Mouse (Mus musculus) cerebellum, postnatal 36 days (tissue): ENCODE data around the gene Ttc9b.
"Not testable (repeated sequence)": the region's sequence is repeated elsewhere in the genome, so short reads cannot be mapped to it uniquely, and the experiment has no call there.

Source experiments
- DNase-seq, 2 experiments: peaks; one replicate each; pipeline ENCODE4 v3.0.0; 2021 to 2022; ENCODE audit warnings: mixed read lengths in 2 of 2

Gene Ttc9b

GRCm38 (mm10) chr7:27653681-27654437 is at the start of gene Ttc9b:
Gene Ttc9b (plus strand): TSS chr7:27653915.
- DNase-seq, result peak; percentile 83 to 87

- DNase-seq, result peak; percentile 62 to 64
These were observed 48.9 kb upstream of the Ttc9b start for GRCm38 (mm10) chr7:27604661-27605348.

DNA sequence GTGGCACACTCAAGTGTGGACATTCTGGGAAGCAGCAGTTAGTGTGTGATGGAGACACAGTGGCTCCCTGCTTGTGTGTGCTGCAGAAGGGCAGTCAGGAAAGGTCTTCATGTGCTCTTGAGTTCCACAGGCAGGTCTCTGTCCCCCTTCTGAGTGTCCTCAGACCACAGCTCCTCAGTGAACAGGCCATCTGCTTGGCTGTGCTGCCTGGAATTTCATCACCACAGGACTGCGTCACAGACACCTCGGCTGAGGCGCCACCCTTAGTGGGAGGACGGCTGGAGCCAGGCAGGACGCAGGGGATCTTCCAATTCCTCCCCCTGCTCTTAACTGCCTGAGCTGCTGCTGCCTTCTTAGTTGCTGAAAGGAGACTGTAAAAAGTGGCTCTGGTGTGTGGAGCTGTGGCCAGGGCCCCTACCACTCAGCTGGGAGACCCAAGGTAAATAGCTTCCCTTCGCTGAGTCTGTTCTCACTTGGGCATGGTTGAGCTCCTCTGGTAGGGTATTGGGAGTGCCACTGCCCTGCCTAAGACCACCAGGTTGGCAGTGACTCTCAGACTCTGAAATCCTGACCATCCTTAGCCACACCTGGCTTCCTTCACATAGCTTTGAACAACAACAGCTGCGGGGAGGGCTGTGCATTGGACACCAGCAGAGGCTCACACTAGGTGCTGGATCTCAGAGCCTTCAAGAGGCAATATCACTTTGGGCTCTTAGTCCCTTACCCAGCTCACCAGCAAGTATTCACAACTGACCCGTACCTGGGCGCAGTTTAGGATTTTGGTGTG is 48.0 kb upstream of the Ttc9b start:
- DNase-seq, result peak; percentile 76 to 78

DNA sequence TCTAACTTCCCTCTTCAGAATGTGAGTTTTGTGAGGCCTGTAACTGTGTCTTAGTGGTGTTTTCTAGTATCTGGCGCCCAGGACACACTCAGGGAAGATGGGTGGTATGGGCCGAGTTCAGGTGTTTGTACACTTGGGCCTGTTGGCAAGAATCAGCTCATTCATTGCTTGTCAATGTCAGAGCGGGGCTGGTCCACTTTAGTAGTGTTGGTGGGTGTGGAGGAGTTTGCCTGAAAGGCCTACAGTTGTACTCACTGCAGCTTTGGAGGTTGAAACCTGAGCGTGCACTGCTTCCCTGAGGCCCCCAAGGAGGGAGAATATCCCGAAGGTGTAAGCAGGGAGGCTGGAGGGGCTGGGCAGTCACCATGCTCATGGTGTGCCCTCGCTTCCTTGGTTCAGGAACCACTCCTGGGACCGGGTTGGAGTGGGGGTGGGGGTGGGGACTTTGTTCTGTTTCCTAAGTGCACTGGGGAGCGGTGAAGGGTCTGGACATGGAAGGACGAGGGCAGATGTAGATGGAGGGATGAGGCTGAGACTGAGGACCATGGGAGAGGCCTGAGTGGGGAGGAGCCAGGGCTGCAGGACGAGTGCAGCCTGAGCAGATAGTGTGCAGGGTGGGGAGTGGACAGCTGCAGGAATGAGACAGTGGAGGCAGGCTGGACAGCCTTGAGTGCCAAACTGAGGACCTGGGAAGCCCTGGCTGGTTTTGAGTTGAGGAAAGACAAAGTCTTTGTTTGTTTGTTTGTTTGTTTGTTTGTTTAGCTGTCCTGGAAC is 47.0 kb upstream of the Ttc9b start:
- DNase-seq, result no peak

- peak; percentile 88 to 93 for DNase-seq
These were observed 46.1 kb upstream of the Ttc9b start for GRCm38 (mm10) chr7:27607580-27607979.

- DNase-seq, result no peak
These were observed 45.6 kb upstream of the Ttc9b start for GRCm38 (mm10) chr7:27608130-27608529.

GRCm38 (mm10) chr7:27609285-27609684 is 44.4 kb upstream of the Ttc9b start:
- DNase-seq, result no peak

DNA sequence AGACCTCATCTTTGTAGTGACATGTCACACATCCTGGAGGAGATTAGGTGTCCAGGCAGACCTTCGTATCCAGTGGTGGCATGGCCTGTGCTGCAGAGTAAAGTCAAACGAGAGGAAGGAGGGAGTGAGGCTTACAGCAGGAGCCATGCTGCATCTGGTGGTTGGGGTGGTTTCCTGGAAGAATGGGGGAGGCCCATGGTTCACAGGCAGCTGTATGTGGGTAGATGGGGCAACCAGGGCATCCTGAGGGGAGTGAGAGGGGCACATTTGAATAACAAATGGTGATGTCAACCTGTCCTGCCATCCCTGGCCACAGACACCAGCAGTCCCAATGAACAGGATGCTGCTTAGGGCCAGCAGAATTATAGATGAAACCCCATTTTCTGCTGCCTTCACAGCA is 44.0 kb upstream of the Ttc9b start:
- no peak for DNase-seq

- DNase-seq, result no peak
These were observed 43.3 kb upstream of the Ttc9b start for GRCm38 (mm10) chr7:27610370-27610769.

- DNase-seq, result no peak
These were observed 42.8 kb upstream of the Ttc9b start for GRCm38 (mm10) chr7:27610871-27611270.

DNA sequence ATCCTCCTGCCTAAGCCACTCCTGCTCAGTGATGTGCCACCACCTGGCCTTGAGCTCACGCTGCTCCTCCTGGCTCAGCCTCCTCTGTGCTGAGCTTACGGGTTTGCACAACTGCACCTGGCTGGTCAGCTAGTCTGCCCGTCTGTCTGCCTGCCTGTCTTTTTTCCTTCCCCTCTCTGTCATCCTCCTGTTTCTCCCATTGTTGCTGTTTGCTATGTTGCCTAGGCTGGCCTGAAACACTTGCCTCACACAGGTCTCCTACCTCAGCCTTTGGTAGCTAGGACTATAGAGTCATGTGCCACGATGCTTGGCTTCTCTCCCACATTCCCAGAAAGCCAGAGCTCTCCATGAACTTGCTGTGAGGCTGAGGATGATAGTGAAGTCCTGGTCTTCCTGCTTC is 40.8 kb upstream of the Ttc9b start:
- no peak for DNase-seq

DNA sequence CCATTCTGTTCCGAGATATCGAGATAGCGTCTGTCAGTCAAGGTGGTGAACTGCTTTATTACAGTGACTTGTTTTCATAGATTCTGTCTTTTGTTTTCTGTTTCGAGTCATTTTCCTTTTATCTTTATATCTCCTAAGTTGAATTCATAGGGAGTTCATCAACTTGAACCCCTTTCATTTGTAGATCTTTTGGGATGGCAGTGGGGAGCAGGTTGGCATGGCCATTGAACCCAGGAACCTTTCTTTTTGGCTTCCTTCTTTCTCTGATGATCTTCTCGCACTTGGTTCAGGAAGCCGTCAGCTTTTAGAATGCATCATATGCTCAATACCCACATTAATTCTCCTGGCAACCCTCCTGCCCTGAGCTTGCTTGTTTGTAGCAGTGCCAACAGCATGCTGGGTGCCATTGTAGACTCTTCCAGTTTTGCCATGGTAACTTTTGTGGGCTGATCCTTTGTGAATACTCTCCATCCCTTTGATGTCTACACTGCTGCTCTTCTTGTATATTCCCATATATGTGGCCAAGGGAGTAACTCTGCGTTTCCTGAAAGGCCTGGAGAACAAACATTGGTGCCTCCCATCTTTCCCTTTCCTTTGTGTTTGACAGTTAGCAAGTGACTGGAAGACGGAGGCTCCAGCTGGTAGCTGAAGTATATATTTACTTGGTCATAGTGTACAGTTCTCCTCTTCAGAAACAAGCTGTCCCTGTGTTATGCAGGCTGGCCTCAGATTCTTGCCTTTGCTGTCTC is 39.8 kb upstream of the Ttc9b start:
- peak; percentile 71 to 79 for DNase-seq

DNA sequence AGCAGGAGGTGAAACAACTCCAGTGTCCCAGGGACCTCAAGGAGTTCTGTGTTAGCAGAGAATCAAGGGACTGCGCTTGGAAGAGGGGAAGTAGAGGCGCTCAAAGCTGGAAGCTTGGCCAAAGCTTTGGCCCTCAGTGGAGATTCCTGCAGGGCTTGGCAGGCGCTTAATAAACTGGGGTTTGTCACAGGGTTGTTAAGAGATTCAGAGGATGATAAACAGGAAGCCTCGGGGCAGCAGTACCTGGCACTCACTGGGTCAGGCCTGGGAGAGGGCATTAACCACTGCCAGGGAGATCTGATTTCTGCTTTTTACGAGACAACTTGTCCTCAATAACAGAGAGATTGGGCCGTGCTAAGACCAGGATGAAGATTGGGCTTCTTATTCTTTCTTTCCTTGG is 32.7 kb upstream of the Ttc9b start:
- peak; percentile 56 to 57 for DNase-seq

DNA sequence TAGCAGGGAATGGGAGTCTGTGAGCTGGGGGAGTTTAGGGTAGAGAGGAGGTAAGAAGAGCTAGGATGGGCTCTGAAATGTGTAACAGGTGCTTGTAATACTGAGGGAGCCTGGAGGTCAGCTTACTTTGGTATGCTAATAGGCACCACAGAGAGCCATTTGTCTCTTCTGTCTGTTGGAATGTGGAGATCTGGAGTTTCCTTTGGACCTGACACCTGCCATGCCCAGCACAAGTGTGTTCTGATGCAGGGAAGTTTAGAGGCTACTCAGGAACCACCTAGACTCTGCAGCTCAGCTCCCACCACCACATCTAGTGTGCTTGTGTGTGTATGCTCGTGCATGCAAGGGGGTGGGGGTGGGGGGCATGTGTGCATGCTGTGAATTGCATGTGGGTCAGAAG is 31.5 kb upstream of the Ttc9b start:
- DNase-seq, result no peak

DNA sequence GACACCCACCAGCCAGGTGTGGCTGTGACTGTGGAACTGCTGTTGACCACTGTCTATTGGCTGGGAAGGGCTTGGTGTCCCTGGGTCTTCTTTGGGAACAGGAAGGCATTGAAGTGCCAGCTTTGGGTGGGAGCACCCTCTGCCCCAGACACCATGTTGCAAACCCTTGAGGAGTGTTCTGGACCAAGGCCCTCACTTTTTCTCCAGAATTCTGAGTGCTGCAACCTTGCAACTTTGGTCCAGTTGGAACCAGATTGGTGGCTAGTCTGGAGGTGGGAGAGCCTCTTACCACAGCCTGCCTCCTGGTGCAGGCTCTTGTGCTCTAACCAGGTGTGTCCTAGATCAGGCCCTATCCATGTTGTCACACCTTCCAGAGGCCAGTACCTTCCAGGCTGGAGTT is 28.7 kb upstream of the Ttc9b start:
- no peak for DNase-seq

DNA sequence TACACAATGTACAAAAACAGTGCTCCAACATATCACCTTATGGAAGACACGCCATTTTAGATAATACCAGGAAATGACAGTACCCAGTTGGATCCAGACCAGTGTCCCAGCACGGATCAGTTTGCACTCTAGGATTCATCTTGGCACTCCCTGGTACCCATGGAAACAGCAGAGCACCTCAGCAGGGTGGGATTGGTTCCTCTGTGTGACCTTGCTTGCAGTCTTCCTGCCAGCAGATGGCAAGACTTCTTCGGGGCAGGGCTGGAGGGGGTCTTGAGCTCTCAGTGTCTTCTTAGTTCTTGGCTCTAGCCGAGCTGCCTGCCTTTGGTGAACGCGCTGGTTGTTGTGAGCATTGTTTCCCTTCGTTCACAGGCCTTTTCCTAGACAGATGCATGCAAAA is 26.0 kb upstream of the Ttc9b start:
- no peak for DNase-seq

DNA sequence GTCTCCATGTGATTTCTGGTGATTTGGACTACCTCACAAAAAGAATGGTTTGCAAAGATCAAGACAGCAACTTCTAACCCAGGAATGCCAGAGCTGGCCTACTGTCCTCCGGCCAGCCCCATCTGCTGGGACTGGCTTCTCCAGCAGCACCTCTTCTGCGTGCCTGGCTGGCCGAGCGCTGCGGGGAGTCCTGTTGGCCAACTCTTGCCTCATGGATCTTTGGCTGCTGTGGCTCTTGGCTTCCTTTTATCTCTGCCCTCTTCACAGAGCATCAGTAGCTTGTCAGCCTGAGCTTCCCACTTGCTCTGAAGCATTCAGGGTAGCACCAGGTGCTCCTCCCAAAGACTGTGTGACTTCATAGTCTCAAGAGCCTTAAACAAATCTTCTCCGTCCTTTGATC is 25.5 kb upstream of the Ttc9b start:
- no peak for DNase-seq

DNA sequence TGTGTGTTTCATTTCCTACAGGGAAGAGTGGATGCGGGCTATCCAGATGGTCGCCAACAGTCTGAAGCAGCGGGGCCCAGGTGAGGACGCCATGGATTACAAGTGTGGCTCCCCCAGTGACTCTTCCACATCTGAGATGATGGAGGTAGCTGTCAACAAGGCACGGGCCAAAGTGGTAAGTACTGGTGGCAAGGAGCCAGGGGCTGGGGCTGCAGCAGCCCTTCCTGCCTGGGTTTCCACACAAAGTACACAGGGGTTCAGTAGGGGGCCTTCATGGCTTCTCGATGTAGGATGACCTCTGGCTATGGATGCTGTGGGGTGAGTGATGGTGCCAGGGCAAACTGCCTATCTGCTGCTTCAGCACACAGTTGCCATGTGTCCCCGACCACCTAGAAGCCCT is 24.9 kb upstream of the Ttc9b start:
- DNase-seq, result not testable (repeated sequence)

- peak; percentile 55 to 71 for DNase-seq
These were observed 22.3 kb upstream of the Ttc9b start for GRCm38 (mm10) chr7:27631439-27631838.

GRCm38 (mm10) chr7:27633166-27633565 is 20.5 kb upstream of the Ttc9b start:
- DNase-seq, result peak; percentile 53 to 55

- no peak for DNase-seq
These were observed 19.0 kb upstream of the Ttc9b start for GRCm38 (mm10) chr7:27634691-27635090.

DNA sequence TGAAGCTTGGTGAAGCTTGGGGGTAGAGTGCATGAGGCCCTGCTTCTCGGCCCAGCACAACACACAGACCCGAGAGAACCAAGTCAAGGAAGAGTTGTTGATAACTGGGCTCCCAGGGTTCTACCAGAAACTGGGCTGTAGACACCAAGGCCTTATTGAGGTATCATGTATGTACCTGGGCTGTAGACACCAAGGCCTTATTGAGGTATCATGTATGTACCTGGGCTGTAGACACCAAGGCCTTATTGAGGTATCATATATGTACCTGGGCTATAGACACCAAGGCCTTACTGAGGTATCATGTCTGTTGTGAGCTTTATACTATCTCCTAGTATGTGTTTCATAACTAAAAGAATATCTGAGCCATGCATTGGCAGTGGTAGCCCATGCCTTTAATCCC is 18.6 kb upstream of the Ttc9b start:
- not testable (repeated sequence) for DNase-seq
